Comparison of ENCODE assay signal across 9 mouse cellular contexts in genomic region chr15:78719416-78719815, GRCm38 (mm10). TPM values are rescaled to one million over a fixed set of nuclear protein-coding genes. Genes with fewer than 3 reads are reported as not detected.
DNase-seq lines count a peak whose midpoint lies in the region; ATAC-seq lines count a peak whose summit lies in the region.
"Had no signal": no experiment of that assay in that cellular context is flagged by ENCODE, and none has a peak within 500 bp of the region (broad histone marks: within the 10 kb centered on the region; RNA-seq: fewer than 3 reads in every experiment).

No protein-coding gene starts in this region.

- intact Hi-C loops in heart, postnatal 25 days (cut with DNase I): no loop called here

- no peaks in the 10 kb centered on the region for H3K9me3 ChIP-seq in heart, embryonic 11.5 days (replicated peaks; ENCODE audit: control insufficient read depth, low read length)
- no peaks in the 10 kb centered on the region for H3K9me3 ChIP-seq in limb, embryonic 11.5 days (ENCODE audit: control insufficient read depth, low read length)
- no peaks in the 10 kb centered on the region for H3K9me3 ChIP-seq in kidney, embryonic 16.5 days (ENCODE audit: low read length)

- no peak for ATAC-seq in heart, embryonic 11.5 days (replicated peaks; ENCODE audit: insufficient number of reproducible peaks, low FRiP score, low TSS enrichment)
- ATAC-seq in limb, embryonic 11.5 days (ENCODE audit: insufficient number of reproducible peaks, low FRiP score, low TSS enrichment, low read depth): no peak
- ATAC-seq in kidney, embryonic 16.5 days (ENCODE audit: low FRiP score, low TSS enrichment): no peak

- H3K36me3 ChIP-seq in heart, embryonic 11.5 days (ENCODE audit: control insufficient read depth, insufficient read depth, low read length): no peaks in the 10 kb centered on the region
- H3K36me3 ChIP-seq in limb, embryonic 11.5 days (ENCODE audit: control insufficient read depth, insufficient read depth, low read length): no peaks in the 10 kb centered on the region
- H3K36me3 ChIP-seq in kidney, embryonic 16.5 days (ENCODE audit: insufficient read depth, low read length): no peaks in the 10 kb centered on the region

- no peak overlapping the region for H3K9ac ChIP-seq in heart, embryonic 11.5 days (ENCODE audit: low read depth, low read length)
- no peak overlapping the region for H3K9ac ChIP-seq in limb, embryonic 11.5 days (ENCODE audit: low read length)
- H3K9ac ChIP-seq in kidney, embryonic 16.5 days (replicated peaks; ENCODE audit: low read length): no peak overlapping the region

- peaks cover 9% of the 10 kb centered on the region for H3K4me1 ChIP-seq in heart, embryonic 11.5 days (ENCODE audit: control insufficient read depth, insufficient read depth, low read length)
- peaks cover 10% of the 10 kb centered on the region; the same call in 1 of the 2 replicates for H3K4me1 ChIP-seq in limb, embryonic 11.5 days (ENCODE audit: control insufficient read depth, insufficient read depth, low read length)
- peaks cover 16% of the 10 kb centered on the region for H3K4me1 ChIP-seq in kidney, embryonic 16.5 days (ENCODE audit: insufficient read depth, low read length)

- H3K27ac ChIP-seq in heart, embryonic 11.5 days (ENCODE audit: low read depth, low read length): no peak overlapping the region
- H3K27ac ChIP-seq in limb, embryonic 11.5 days (replicated peaks; ENCODE audit: low read depth, low read length): no peak overlapping the region
- no peak overlapping the region for H3K27ac ChIP-seq in kidney, embryonic 16.5 days (ENCODE audit: low read length)

- H3K4me3 ChIP-seq in heart, embryonic 11.5 days (ENCODE audit: low read depth, low read length): peak overlapping the region; percentile 47
- no peak overlapping the region for H3K4me3 ChIP-seq in limb, embryonic 11.5 days (ENCODE audit: low read depth, low read length)
- H3K4me3 ChIP-seq in kidney, embryonic 16.5 days (ENCODE audit: low read length): no peak overlapping the region

- DNase-seq in heart, postnatal 25 days (ENCODE audit: low spot score): no peak
- DNase-seq in thymus, postnatal 14 days: peak; percentile 42
- no peak for DNase-seq in thymus, postnatal 25 days
- DNase-seq in limb, embryonic 11.5 days (ENCODE audit: low spot score): peak; percentile 42
- no peak for DNase-seq in cerebellum, postnatal 4 days (ENCODE audit: low spot score in 2 of 2)
- DNase-seq in urinary bladder, adult 2 months (ENCODE audit: low spot score): no peak

- 7% methylated on average over 14 of the region's 14 CpGs for WGBS in heart, embryonic 11.5 days (ENCODE audit: insufficient replicate concordance)
- 6% methylated on average over 14 of the region's 14 CpGs for WGBS in limb, embryonic 11.5 days
- 4% methylated on average over 14 of the region's 14 CpGs for WGBS in kidney, embryonic 16.5 days

- peaks cover 69% of the 10 kb centered on the region for H3K27me3 ChIP-seq in heart, embryonic 11.5 days (ENCODE audit: control insufficient read depth, insufficient read depth, low read length)
- peaks cover 61% of the 10 kb centered on the region for H3K27me3 ChIP-seq in limb, embryonic 11.5 days (ENCODE audit: control insufficient read depth, insufficient read depth, low read length)
- H3K27me3 ChIP-seq in kidney, embryonic 16.5 days (ENCODE audit: insufficient read depth, low read length): peaks cover 70% of the 10 kb centered on the region

- no peak overlapping the region; the same call in 1 of the 2 replicates for H3K4me2 ChIP-seq in heart, embryonic 11.5 days
- no peak overlapping the region for H3K4me2 ChIP-seq in limb, embryonic 11.5 days (ENCODE audit: low read depth, severe bottlenecking)
- H3K4me2 ChIP-seq in kidney, embryonic 16.5 days (replicated peaks; ENCODE audit: low read depth, low read length): no peak overlapping the region; the same call in 1 of the 2 replicates

RNA-seq across cellular contexts. Expression of gene Elfn2, which starts 0.8 kb away (rescaled TPM):
- not detected in 2 replicates for polyA plus RNA-seq in heart, embryonic 11.5 days (2014; fragmentation: Nextera tagmentation; extraction: Ambion mirVana)
- total RNA-seq in heart, postnatal 25 days (2021): 1 to 10 TPM; 1.4 to 2.5 TPM
- not detected in 2 replicates for polyA plus RNA-seq in limb, embryonic 11.5 days (2014; fragmentation: Nextera tagmentation; extraction: Ambion mirVana)
- 0.03 and 0.04 TPM in 2 replicates for polyA plus RNA-seq in urinary bladder, adult 2 months (2012; rRNA removed)
- 0.03 and 0.07 TPM in 2 replicates for polyA plus RNA-seq in kidney, embryonic 16.5 days (2015; fragmentation: Nextera tagmentation; extraction: Ambion mirVana)
- polyA plus RNA-seq: liver, embryonic 16.5 days had no signal

RNA-seq across cellular contexts. Expression of gene Mfng, which starts 53.9 kb away (rescaled TPM):
- polyA plus RNA-seq in heart, embryonic 11.5 days (2014; fragmentation: Nextera tagmentation; extraction: Ambion mirVana): 3.0 and 3.7 TPM in 2 replicates
- 10 to 100 TPM; 11.6 to 13.2 TPM for total RNA-seq in heart, postnatal 25 days (2021)
- 5.3 and 7.5 TPM in 2 replicates for polyA plus RNA-seq in limb, embryonic 11.5 days (2014; fragmentation: Nextera tagmentation; extraction: Ambion mirVana)
- polyA plus RNA-seq in urinary bladder, adult 2 months (2012; rRNA removed): 8.0 and 9.2 TPM in 2 replicates
- polyA plus RNA-seq in kidney, embryonic 16.5 days (2015; fragmentation: Nextera tagmentation; extraction: Ambion mirVana): 28.7 and 31.7 TPM in 2 replicates

Comparison
In these comparisons a context has a peak if more than half of its experiments do, and no peak if none do; other contexts are left out.
1. DNase-seq: peak in thymus, postnatal 14 days (single experiment) and limb, embryonic 11.5 days (single experiment); none in heart, postnatal 25 days (single experiment), thymus, postnatal 25 days (single experiment), cerebellum, postnatal 4 days (0 of 2) and urinary bladder, adult 2 months (single experiment).